Mouse (Mus musculus) granulocyte monocyte progenitor cell, adult 5-6 weeks (primary cell): ENCODE measurements around the gene D5Ertd579e. TPM values are rescaled to one million over a fixed set of nuclear protein-coding genes. Genes with fewer than 3 reads are reported as not detected.

Experiments
- ATAC-seq: replicated peaks from 2 replicates; pipeline ENCODE4 v1.8.0; 2016; ENCODE audit warnings: mild to moderate bottlenecking, moderate TSS enrichment, inconsistent platforms; ENCODE audit not compliant: poor library complexity, severe bottlenecking
- total RNA-seq, 2 experiments: library from RNA; stranded (forward) in 1 of 2; stranded (reverse) in 1 of 2; fragments of 200-712, 200-1000 nt in 1 of 2; fragments of >200 nt in 1 of 2; fragmentation: Nextera tagmentation in 1 of 2; gene quantifications; 2 replicates each; pipeline ENCODE4 v1.2.3; 2014 to 2017

Gene D5Ertd579e
- total RNA-seq, 2 experiments from 2014 or later, result 14.2 to 20.5 TPM

GRCm38 (mm10) chr5:36722415-36722856 lies 26.6 kb upstream of the D5Ertd579e start:
- no peak for ATAC-seq

GRCm38 (mm10) chr5:36720710-36721375 lies 25.0 kb upstream of the D5Ertd579e start:
- no peak for ATAC-seq

GRCm38 (mm10) chr5:36720219-36720618 lies 24.4 kb upstream of the D5Ertd579e start:
- ATAC-seq, result no peak

- ATAC-seq, result no peak
Measured at GRCm38 (mm10) chr5:36719601-36720000, 23.8 kb upstream of the D5Ertd579e start.

GRCm38 (mm10) chr5:36719135-36719534 lies 23.3 kb upstream of the D5Ertd579e start:
- ATAC-seq, result no peak

GRCm38 (mm10) chr5:36717889-36718288 lies 22.1 kb upstream of the D5Ertd579e start:
- no peak for ATAC-seq

GRCm38 (mm10) chr5:36716816-36717215 lies 21.0 kb upstream of the D5Ertd579e start:
- ATAC-seq, result no peak

GRCm38 (mm10) chr5:36714832-36715231 lies 19.0 kb upstream of the D5Ertd579e start:
- no peak for ATAC-seq

- ATAC-seq, result no peak
Measured at GRCm38 (mm10) chr5:36713693-36714092, 17.9 kb upstream of the D5Ertd579e start.

GRCm38 (mm10) chr5:36712553-36713534 lies 17.0 kb upstream of the D5Ertd579e start:
- ATAC-seq, result peak; percentile 86

GRCm38 (mm10) chr5:36711863-36712262 lies 16.0 kb upstream of the D5Ertd579e start:
- peak; percentile 83 for ATAC-seq

GRCm38 (mm10) chr5:36705792-36706191 lies 10.0 kb upstream of the D5Ertd579e start:
- peak; percentile 70 for ATAC-seq

GRCm38 (mm10) chr5:36705390-36705789 lies 9.6 kb upstream of the D5Ertd579e start:
- no peak for ATAC-seq

- no peak for ATAC-seq
Measured at GRCm38 (mm10) chr5:36704684-36705083, 8.9 kb upstream of the D5Ertd579e start.

- ATAC-seq, result peak; percentile 21; the same call in 1 of the 2 replicates
Measured at GRCm38 (mm10) chr5:36700939-36701620, 5.3 kb upstream of the D5Ertd579e start.

- no peak for ATAC-seq
Measured at GRCm38 (mm10) chr5:36698689-36699088, 2.9 kb upstream of the D5Ertd579e start.

GRCm38 (mm10) chr5:36698067-36698670 lies 2.3 kb upstream of the D5Ertd579e start:
- peak; percentile 47 for ATAC-seq

- no peak for ATAC-seq
Measured at GRCm38 (mm10) chr5:36696504-36697300, 878 bp upstream of the D5Ertd579e start.

- ATAC-seq, result no peak
Measured at GRCm38 (mm10) chr5:36695005-36695404, 819 bp downstream of the D5Ertd579e start.
